Mouse (Mus musculus) hindbrain, embryonic 11.5 days (tissue): ENCODE results near the gene Slc31a2. TPM values are rescaled to one million over a fixed set of nuclear protein-coding genes. Genes with fewer than 3 reads are reported as not detected.

Experiments used
- ATAC-seq: fragments of 200-750 bp; cut with Nextera tagmentation; 2 replicates; pipeline ENCODE4 v1.8.0; 2017; ENCODE audit warnings: mild to moderate bottlenecking, moderate TSS enrichment, moderate library complexity; ENCODE audit not compliant: low FRiP score
- DNase-seq: peaks from one replicate; pipeline ENCODE4 v3.0.0-alpha.2; 2015; ENCODE audit warnings: low spot score
- H3K27ac ChIP-seq: fragments of 300-500 bp; sonication (generic); 2 replicates; pipeline ENCODE4 v1.5.1; 2014; ENCODE audit warnings: mild to moderate bottlenecking, low read depth, low read length
- H3K27me3 ChIP-seq: fragments of 300-500 bp; sonication (generic); 2 replicates; pipeline ENCODE4 v1.6.1; 2014; ENCODE audit warnings: mild to moderate bottlenecking, low read length, moderate library complexity, mixed read lengths; ENCODE audit not compliant: control insufficient read depth, insufficient read depth
- H3K36me3 ChIP-seq: fragments of 300-500 bp; sonication (generic); 2 replicates; pipeline ENCODE4 v1.6.1; 2014; ENCODE audit warnings: mild to moderate bottlenecking, low read length, moderate library complexity, mixed read lengths; ENCODE audit not compliant: control insufficient read depth, insufficient read depth
- H3K4me1 ChIP-seq: fragments of 300-500 bp; sonication (generic); replicated peaks from 2 replicates; pipeline ENCODE4 v1.6.1; 2014; ENCODE audit warnings: low read length, mixed read lengths; ENCODE audit not compliant: control insufficient read depth, insufficient read depth
- H3K4me2 ChIP-seq: fragments of 300-500 bp; sonication (generic); replicated peaks from 2 replicates; pipeline ENCODE4 v1.6.1; 2014; ENCODE audit warnings: mild to moderate bottlenecking, low read depth, low read length
- H3K4me3 ChIP-seq: fragments of 300-500 bp; sonication (generic); 2 replicates; pipeline ENCODE4 v1.5.1; 2014; ENCODE audit warnings: low read depth, low read length
- H3K9ac ChIP-seq: fragments of 300-500 bp; sonication (generic); 2 replicates; pipeline ENCODE4 v1.6.1; 2014; ENCODE audit warnings: low read depth, low read length
- H3K9me3 ChIP-seq: fragments of 300-500 bp; sonication (generic); 2 replicates; pipeline ENCODE4 v1.6.1; 2016; ENCODE audit warnings: low read length; ENCODE audit not compliant: control insufficient read depth
- WGBS: fragments of 180-500 bp; shearing (Covaris S2); extraction: QIAGEN DNeasy Blood & Tissue Kit; methylation state at CpG from one replicate; pipeline ENCODE4 v1.1.7; 2014; 5-methylcytosine and 5-hydroxymethylcytosine counted together
- polyA plus RNA-seq: library from polyadenylated mRNA; unstranded; fragments of >200 nt; fragmentation: Nextera tagmentation; extraction: Ambion mirVana; gene quantifications from 2 replicates; pipeline ENCODE4 v1.2.1, GENCODE M21; 2014

Slc31a2 gene
- polyA plus RNA-seq, 1 experiment from 2014 or later: 13.3 TPM

- H3K36me3 ChIP-seq: no peaks in the 10 kb centered on the region
- H3K27ac ChIP-seq: no peak overlapping the region
- no peaks in the 10 kb centered on the region for H3K9me3 ChIP-seq
- peak overlapping the region; percentile 69 for H3K4me2 ChIP-seq
- H3K9ac ChIP-seq: peak overlapping the region; percentile 63
- peak overlapping the region; percentile 74 for H3K4me3 ChIP-seq
- 0 out of 2 replicates have a peak, but pooled peaks have one; percentile 1 for ATAC-seq
- peak; percentile 29 for DNase-seq
- 0 out of 2 replicates have a peak, but pooled peaks cover under 1% of the 10 kb centered on the region for H3K4me1 ChIP-seq
- H3K27me3 ChIP-seq: no peaks in the 10 kb centered on the region
- 15% methylated on average over 12 of the region's 12 CpGs for WGBS
These were observed 24.9 kb downstream of the Slc31a2 start for GRCm38 (mm10) chr4:62286992-62287900.

GRCm38 (mm10) chr4:62289226-62289625 lies 26.9 kb downstream of the Slc31a2 start:
- DNase-seq: no peak
- no peak overlapping the region for H3K4me3 ChIP-seq
- H3K9me3 ChIP-seq: no peaks in the 10 kb centered on the region
- no peak for ATAC-seq
- no peak overlapping the region for H3K9ac ChIP-seq
- H3K4me1 ChIP-seq: peaks cover 4% of the 10 kb centered on the region; the same call in 1 of the 2 replicates
- no peaks in the 10 kb centered on the region for H3K36me3 ChIP-seq
- no peak overlapping the region for H3K27ac ChIP-seq
- H3K27me3 ChIP-seq: no peaks in the 10 kb centered on the region
- H3K4me2 ChIP-seq: no peak overlapping the region
- WGBS: 91% methylated on average over 7 of the region's 7 CpGs

GRCm38 (mm10) chr4:62290816-62291505 lies 28.6 kb downstream of the Slc31a2 start:
- no peak for DNase-seq
- H3K36me3 ChIP-seq: no peaks in the 10 kb centered on the region
- H3K27ac ChIP-seq: no peak overlapping the region
- H3K27me3 ChIP-seq: no peaks in the 10 kb centered on the region
- no peak overlapping the region for H3K4me3 ChIP-seq
- H3K4me1 ChIP-seq: peaks cover 4% of the 10 kb centered on the region; the same call in 1 of the 2 replicates
- H3K9me3 ChIP-seq: no peaks in the 10 kb centered on the region
- H3K4me2 ChIP-seq: no peak overlapping the region
- no peak overlapping the region for H3K9ac ChIP-seq
- ATAC-seq: no peak
- WGBS: 95% methylated on average over 9 of the region's 9 CpGs

GRCm38 (mm10) chr4:62292461-62293180 lies 30.3 kb downstream of the Slc31a2 start:
- H3K27ac ChIP-seq: peak overlapping the region; percentile 48; the same call in 1 of the 2 replicates
- 43% methylated on average over 8 of the region's 8 CpGs for WGBS
- H3K4me1 ChIP-seq: peaks cover 4% of the 10 kb centered on the region; the same call in 1 of the 2 replicates
- no peak overlapping the region for H3K4me3 ChIP-seq
- H3K27me3 ChIP-seq: no peaks in the 10 kb centered on the region
- H3K9ac ChIP-seq: no peak overlapping the region
- DNase-seq: peak; percentile 44
- no peaks in the 10 kb centered on the region for H3K9me3 ChIP-seq
- peak; percentile 72 for ATAC-seq
- no peak overlapping the region for H3K4me2 ChIP-seq
- no peaks in the 10 kb centered on the region for H3K36me3 ChIP-seq

DNA sequence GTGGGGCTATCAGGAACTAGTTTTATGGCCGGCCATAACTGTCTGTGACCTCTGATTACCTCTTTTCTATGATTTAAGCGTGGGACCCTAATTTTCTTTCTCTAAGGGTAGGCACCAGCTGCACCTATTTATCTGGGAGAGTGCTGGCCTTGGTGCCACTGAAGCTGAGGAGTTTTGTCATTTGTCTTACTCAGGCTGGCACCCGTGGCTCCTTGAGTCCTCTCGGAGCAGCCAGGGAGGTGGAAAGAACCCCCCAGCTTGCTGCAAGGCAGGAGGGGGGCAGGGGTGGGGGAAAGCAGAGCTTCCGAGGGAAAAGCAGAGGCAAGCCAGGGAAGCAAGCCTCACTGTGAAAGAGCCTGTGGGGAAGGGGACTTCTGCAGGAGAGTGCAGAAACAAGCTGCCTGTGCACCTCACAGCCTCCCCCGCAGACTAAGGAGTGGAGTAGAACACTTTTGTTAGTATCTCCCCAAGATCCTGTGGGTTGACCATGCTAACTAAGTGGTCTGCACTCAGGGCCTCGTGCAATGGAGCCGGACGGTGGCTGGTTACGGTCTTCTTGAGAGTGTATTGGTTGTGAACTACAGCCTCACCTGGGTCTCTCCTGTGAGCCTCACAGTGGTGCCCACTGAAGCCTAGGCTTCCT lies 31.0 kb downstream of the Slc31a2 start:
- DNase-seq (no peak), ATAC-seq (peak; percentile 46)
- Histone ChIP-seq H3K4me1 (peaks cover 4% of the 10 kb centered on the region; the same call in 1 of the 2 replicates), H3K36me3 (no peaks in the 10 kb centered on the region), H3K27me3 (no peaks in the 10 kb centered on the region), H3K27ac (peak overlapping the region; percentile 30; the same call in 1 of the 2 replicates), H3K4me3 (no peak overlapping the region), H3K9ac (no peak overlapping the region), H3K9me3 (no peaks in the 10 kb centered on the region), H3K4me2 (no peak overlapping the region)
- whole genome bisulfite sequencing: 68% methylated on average over 10 of the region's 10 CpGs

DNA sequence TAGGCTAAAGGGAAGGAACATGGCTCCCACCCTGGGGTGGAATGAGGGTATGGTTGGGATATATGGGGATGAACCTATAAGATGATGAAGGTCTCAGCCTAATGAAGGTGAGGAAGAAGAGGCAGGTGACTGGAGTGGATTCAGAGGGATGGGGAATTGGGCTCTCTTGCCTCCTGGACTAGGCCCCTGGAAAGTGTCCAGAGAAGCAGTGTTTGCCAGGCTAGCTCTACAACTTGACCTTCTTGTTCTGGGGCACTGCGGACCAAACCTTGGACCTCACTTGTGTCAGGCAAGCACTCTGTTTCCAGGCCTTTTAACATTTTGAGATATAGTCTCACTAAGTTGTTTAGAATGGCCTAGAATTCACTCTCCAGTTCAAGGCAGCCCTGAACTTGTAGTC lies 32.4 kb downstream of the Slc31a2 start:
- DNase-seq: no peak
- Histone ChIP-seq H3K27me3 (no peaks in the 10 kb centered on the region), H3K4me2 (no peak overlapping the region), H3K36me3 (no peaks in the 10 kb centered on the region), H3K9me3 (no peaks in the 10 kb centered on the region), H3K4me3 (no peak overlapping the region), H3K27ac (no peak overlapping the region), H3K4me1 (peaks cover 4% of the 10 kb centered on the region; the same call in 1 of the 2 replicates), H3K9ac (no peak overlapping the region)
- WGBS: 95% methylated on average over 1 of the region's 1 CpGs
- ATAC-seq: no peak

DNA sequence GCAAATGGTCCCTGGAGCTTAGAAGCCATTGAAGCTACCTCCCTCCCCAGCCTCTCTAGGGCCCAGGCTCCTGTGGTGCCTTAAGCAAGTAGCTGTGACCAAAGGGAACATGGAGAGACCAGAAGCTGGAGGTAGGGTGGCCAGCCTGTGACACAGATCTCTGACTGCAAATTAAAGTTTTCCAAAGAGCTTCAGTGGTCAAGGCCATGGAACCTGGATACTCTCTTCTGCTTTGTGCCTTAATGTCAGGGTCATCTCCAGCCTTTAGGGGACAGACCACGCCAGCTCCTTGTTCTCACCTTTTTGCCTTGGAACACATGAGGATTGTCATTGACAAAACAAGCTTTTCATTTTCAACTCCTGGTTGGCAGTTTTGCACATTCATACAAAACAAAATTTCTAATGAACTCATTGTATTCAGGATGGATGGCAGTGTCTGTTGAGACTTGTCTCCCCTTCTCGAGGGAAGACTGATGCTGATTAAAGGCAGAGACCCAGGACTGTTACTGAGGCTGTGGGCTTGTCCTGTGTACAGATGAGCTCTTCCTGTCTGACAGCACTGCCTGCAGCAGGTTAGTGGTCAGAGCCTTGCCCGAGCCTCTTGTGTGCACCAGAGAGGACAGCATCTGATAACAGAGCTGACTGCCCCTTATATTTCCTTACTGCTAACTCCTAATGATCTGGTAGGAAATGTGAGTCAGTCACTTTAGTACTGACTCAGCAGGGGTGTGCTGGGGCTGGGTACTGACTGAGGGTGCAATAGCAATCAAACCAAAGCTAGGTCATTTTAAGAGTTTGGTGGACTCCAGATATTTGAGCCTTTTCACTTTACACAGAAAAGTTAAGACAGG lies 35.1 kb downstream of the Slc31a2 start:
- ATAC-seq (no peak), DNase-seq (no peak)
- Histone ChIP-seq H3K4me3 (no peak overlapping the region), H3K27ac (no peak overlapping the region), H3K9me3 (no peaks in the 10 kb centered on the region), H3K27me3 (no peaks in the 10 kb centered on the region), H3K36me3 (no peaks in the 10 kb centered on the region), H3K4me1 (peaks cover 1% of the 10 kb centered on the region; the same call in 1 of the 2 replicates), H3K9ac (no peak overlapping the region), H3K4me2 (no peak overlapping the region)
- 87% methylated on average over 3 of the region's 3 CpGs for WGBS
